Mouse (Mus musculus) embryonic facial prominence, embryonic 10.5 days (tissue): Measurements from ENCODE around the gene Colq. TPM values are rescaled to one million over a fixed set of nuclear protein-coding genes. Genes with fewer than 3 reads are reported as not detected.

ENCODE experiments used
- DNase-seq: peaks from one replicate; pipeline ENCODE4 v3.0.0-alpha.2; 2017; ENCODE audit warnings: low spot score
- H3K27ac ChIP-seq: fragments of 300-500 bp; sonication (generic); replicated peaks from 2 replicates; pipeline ENCODE4 v1.5.1; 2016; ENCODE audit warnings: mild to moderate bottlenecking
- H3K27me3 ChIP-seq: fragments of 300-500 bp; sonication (generic); replicated peaks from 2 replicates; pipeline ENCODE4 v1.6.1; 2016; ENCODE audit warnings: low read depth, mild to moderate bottlenecking; ENCODE audit not compliant: poor library complexity, severe bottlenecking
- H3K36me3 ChIP-seq: fragments of 300-500 bp; sonication (generic); replicated peaks from 2 replicates; pipeline ENCODE4 v1.6.1; 2016; ENCODE audit warnings: mild to moderate bottlenecking, moderate library complexity
- H3K4me1 ChIP-seq: fragments of 300-500 bp; sonication (generic); 2 replicates; pipeline ENCODE4 v1.6.1; 2016
- H3K4me3 ChIP-seq: fragments of 300-500 bp; sonication (generic); 2 replicates; pipeline ENCODE4 v1.5.1; 2016; ENCODE audit warnings: mild to moderate bottlenecking, moderate library complexity
- H3K9me3 ChIP-seq: fragments of 300-500 bp; sonication (generic); 2 replicates; pipeline ENCODE4 v1.6.1; 2016; ENCODE audit warnings: mild to moderate bottlenecking
- WGBS: fragments of 180-500 bp; shearing (Covaris S2); methylation state at CpG from one replicate; pipeline ENCODE4 v1.1.7; 2016; 5-methylcytosine and 5-hydroxymethylcytosine counted together
- polyA plus RNA-seq: library from polyadenylated mRNA; unstranded; fragments of >200 nt; fragmentation: Nextera tagmentation; extraction: Ambion mirVana; gene quantifications from 2 replicates; pipeline ENCODE4 v1.2.1, GENCODE M21; 2016

Colq gene
- polyA plus RNA-seq, 1 experiment from 2014 or later: 0.82 TPM

DNA sequence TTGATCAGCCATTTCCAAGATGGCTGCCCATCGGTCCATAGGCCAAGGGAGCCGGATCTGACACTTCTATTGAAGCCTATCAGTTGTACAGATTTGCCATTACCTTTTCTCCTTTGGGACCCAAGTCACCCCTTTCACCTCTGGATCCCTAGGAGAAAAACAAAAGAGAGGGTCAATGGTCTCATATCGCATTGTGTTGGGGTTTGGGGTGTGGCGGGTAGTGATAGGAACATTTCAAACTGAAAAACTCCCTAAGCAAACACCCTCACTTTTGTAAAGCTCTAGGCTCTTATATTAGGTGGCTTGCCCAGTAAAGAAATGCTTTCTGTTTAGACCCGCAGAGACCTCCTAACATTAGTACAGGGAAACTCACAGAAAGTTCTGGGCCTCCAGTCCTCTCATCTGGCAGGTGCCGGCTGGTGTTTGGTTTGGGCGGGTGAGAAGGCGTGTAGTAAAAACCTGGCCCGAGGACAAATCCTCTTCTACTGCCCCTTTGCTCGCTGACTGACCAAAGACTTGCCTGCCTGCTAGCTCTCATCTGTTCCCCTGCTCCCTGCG is 47.2 kb downstream of the Colq start:
- H3K27ac ChIP-seq: peak overlapping the region; percentile 8; the same call in 1 of the 2 replicates
- H3K9me3 ChIP-seq: 0 out of 2 replicates have a peak, but pooled peaks cover 3% of the 10 kb centered on the region
- H3K27me3 ChIP-seq: no peaks in the 10 kb centered on the region
- 73% methylated on average over 11 of the region's 11 CpGs for WGBS
- H3K36me3 ChIP-seq: no peaks in the 10 kb centered on the region
- peaks cover 12% of the 10 kb centered on the region for H3K4me1 ChIP-seq
- no peak overlapping the region for H3K4me3 ChIP-seq
- DNase-seq: no peak

DNA sequence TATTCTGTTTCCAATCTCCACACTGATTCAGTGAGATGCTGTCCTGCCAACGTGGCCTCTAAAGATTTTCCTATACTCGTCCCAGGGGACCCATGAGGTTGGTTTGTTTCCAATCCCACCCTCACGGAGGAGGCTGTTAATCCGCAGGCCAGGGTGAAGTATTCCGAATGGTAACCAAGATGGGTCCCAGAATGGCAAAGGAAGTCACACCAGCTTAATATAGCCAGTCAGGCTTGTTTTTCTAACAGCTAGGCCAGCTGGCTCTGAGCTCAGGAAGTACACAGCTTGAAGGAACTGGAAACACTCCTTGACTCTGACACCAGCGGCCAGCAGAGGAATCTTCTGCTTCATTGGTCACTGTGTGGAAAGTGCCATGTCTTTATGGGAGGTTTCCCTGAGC is 53.8 kb downstream of the Colq start:
- Histone ChIP-seq H3K9me3 (no peaks in the 10 kb centered on the region), H3K36me3 (no peaks in the 10 kb centered on the region), H3K4me1 (peaks cover 14% of the 10 kb centered on the region), H3K4me3 (no peak overlapping the region), H3K27ac (no peak overlapping the region), H3K27me3 (no peaks in the 10 kb centered on the region)
- no peak for DNase-seq
- WGBS: 79% methylated on average over 6 of the region's 6 CpGs

GRCm38 (mm10) chr14:31532656-31533055 is 58.5 kb downstream of the Colq start:
- Histone ChIP-seq H3K4me1 (peaks cover 34% of the 10 kb centered on the region), H3K4me3 (no peak overlapping the region), H3K27ac (peak overlapping the region; percentile 52; the same call in 1 of the 2 replicates), H3K9me3 (no peaks in the 10 kb centered on the region), H3K27me3 (no peaks in the 10 kb centered on the region), H3K36me3 (no peaks in the 10 kb centered on the region)
- DNase-seq: no peak
- WGBS: 58% methylated on average over 3 of the region's 3 CpGs

DNA sequence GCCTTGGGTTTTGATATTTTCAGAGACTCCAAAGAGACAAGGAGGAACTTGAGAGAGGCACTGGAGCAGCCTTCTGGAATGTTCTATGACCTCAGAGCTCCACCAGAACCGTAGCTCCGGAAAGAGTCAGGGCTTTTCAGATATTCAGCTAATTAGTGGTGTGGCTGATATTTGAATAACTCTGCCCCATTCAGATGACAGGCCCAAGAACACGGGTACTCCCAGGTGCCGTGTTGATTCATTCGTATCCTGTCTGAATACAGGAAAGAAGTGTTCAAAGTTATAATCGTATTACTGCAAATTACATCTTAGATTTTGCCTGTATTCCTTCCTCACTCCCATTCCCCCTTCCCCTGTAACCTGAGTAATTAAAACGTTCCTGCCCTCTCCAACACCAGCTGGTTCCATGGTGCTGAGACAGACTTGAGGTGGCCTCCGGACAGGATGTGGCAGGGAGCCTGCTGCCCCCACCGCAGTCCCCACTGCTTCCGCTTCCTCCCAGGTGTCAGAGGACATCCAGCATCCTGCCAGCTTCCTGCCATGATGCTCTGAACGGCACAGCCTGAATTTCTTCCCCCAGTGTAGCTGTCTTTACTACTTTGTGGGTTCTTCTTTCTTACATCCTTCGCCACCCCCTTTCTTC is 59.5 kb downstream of the Colq start:
- Histone ChIP-seq H3K4me3 (no peak overlapping the region; the same call in 1 of the 2 replicates), H3K9me3 (no peaks in the 10 kb centered on the region), H3K36me3 (no peaks in the 10 kb centered on the region), H3K4me1 (peaks cover 35% of the 10 kb centered on the region), H3K27ac (peak overlapping the region; percentile 73), H3K27me3 (no peaks in the 10 kb centered on the region)
- DNase-seq: peak; percentile 63
- 59% methylated on average over 12 of the region's 12 CpGs for whole genome bisulfite sequencing

- Histone ChIP-seq H3K4me3 (no peak overlapping the region), H3K27ac (0 out of 2 replicates have a peak overlapping the region, but pooled peaks have one; percentile 73), H3K36me3 (no peaks in the 10 kb centered on the region), H3K4me1 (peaks cover 35% of the 10 kb centered on the region), H3K27me3 (no peaks in the 10 kb centered on the region), H3K9me3 (no peaks in the 10 kb centered on the region)
- DNase-seq: no peak
- WGBS: 91% methylated on average over 4 of the region's 4 CpGs
Measured at GRCm38 (mm10) chr14:31530847-31531246, 60.3 kb downstream of the Colq start.

DNA sequence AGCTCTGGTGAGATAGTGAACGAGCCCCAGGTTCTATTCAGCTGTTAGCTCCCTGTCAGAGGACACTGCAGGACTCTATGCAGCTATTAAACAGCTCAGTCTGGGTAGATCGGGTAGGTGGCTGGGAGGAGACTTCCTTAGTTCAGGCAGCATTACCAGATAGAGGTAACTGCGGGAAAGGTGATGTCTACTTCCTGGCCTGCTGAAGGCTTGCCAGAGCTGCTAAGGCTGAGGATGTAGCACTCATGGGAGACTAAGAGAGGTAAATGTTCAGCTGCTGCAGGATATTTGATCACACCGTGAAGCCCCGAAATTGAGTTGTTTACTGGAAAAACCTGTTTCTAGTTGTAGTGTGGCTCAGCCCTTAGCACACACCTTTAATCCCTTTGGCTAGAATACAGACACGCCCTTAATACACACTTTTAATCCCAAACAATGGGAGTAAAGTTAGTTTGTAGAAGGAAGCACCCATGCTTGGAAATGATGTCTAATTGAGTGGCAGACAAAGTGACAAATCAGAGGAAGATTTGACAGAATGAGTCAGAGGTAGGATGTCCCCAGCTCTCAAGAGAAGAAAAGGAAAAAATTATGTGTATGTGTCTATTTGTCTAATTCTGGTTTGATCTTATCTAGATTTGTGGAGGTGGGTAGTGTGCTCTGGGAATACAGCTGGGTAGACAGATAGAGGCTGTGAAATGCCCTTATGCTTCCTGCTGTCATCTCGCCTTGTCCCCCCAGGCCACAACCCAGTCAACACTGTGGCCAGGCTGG is 65.9 kb downstream of the Colq start:
- Histone ChIP-seq H3K36me3 (no peaks in the 10 kb centered on the region), H3K27me3 (no peaks in the 10 kb centered on the region), H3K27ac (no peak overlapping the region), H3K4me3 (no peak overlapping the region), H3K4me1 (peaks cover 10% of the 10 kb centered on the region), H3K9me3 (no peaks in the 10 kb centered on the region)
- no peak for DNase-seq
- 78% methylated on average over 7 of the region's 7 CpGs for WGBS

GRCm38 (mm10) chr14:31521318-31521717 is 69.8 kb downstream of the Colq start:
- Histone ChIP-seq H3K27me3 (no peaks in the 10 kb centered on the region), H3K4me3 (no peak overlapping the region), H3K36me3 (no peaks in the 10 kb centered on the region), H3K9me3 (no peaks in the 10 kb centered on the region), H3K27ac (no peak overlapping the region), H3K4me1 (peaks cover 12% of the 10 kb centered on the region)
- WGBS: 82% methylated on average over 2 of the region's 2 CpGs
- no peak for DNase-seq

- WGBS: 42% methylated on average over 3 of the region's 3 CpGs
- H3K4me1 ChIP-seq: peaks cover 12% of the 10 kb centered on the region
- no peak overlapping the region for H3K4me3 ChIP-seq
- no peak overlapping the region; the same call in 1 of the 2 replicates for H3K27ac ChIP-seq
- no peak for DNase-seq
- H3K27me3 ChIP-seq: no peaks in the 10 kb centered on the region
- H3K36me3 ChIP-seq: peaks cover 2% of the 10 kb centered on the region; the same call in 1 of the 2 replicates
- peaks cover 6% of the 10 kb centered on the region; the same call in 1 of the 2 replicates for H3K9me3 ChIP-seq
Measured at GRCm38 (mm10) chr14:31519165-31519564, 72.0 kb downstream of the Colq start.

DNA sequence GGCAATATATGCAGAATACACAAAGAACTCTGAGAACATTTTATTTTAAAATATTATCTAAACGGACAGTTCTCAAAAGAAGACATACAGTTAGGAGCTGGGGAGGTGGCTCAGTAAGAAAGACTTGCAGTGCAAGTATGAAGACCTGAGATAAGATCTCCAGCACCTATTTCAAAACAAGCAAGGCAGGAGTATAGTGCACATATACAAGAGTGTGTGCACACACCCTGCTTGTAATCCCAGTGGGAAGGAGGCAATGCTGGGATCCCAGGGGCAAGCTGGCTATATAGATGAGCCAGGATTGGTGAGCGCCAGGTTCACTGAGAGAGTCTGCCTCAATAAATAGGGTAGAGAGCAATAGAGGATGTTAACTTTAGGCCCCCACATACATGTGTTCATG is 75.2 kb downstream of the Colq start:
- Histone ChIP-seq H3K27ac (no peak overlapping the region), H3K36me3 (peaks cover 20% of the 10 kb centered on the region), H3K4me3 (no peak overlapping the region), H3K4me1 (peaks cover 12% of the 10 kb centered on the region), H3K27me3 (no peaks in the 10 kb centered on the region), H3K9me3 (peaks cover 10% of the 10 kb centered on the region; the same call in 1 of the 2 replicates)
- no peak for DNase-seq
- WGBS: 96% methylated on average over 2 of the region's 2 CpGs

DNA sequence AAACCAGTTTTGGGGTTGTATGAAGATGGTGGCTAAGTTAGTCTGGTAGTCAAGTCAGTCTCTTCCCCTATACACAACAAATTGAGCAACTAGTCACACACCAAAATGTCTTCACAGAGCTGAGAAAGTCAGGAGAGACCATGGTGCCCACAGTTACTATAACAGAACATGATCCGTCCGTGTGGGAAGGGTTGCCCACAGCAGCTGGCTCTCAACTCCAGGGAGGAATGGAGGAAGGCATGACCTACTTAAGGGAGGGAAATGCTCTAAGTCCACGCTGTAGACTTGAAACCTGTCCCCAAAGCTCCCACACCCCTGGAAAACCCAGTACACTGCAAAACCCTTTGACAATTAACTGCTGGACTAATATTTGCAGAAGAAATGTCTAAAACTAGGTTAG is 80.8 kb downstream of the Colq start:
- WGBS: 95% methylated on average over 3 of the region's 3 CpGs
- H3K36me3 ChIP-seq: peaks cover 74% of the 10 kb centered on the region

DNA sequence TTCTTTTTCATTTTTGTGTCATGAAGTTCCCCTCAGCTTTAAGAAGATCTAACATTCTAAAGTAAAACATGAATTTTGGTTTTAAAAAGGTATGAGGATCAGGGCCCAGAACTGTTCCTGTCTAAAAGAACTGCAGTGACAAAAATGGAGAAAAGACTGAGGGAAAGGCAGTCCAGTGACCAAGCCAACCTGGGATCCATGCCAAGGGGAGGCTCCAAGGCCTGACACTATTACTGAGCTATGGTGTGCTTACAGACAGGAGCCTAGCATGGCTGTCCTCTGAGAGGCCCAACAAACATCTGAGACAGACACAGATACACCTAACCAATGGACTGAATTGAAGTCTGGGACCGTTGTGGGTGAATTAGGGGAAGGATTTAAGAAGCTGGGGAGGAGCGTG is 81.2 kb downstream of the Colq start:
- no peaks in the 10 kb centered on the region for H3K27me3 ChIP-seq
- WGBS: 98% methylated on average over 2 of the region's 2 CpGs
- H3K36me3 ChIP-seq: peaks cover 78% of the 10 kb centered on the region
- H3K9me3 ChIP-seq: peaks cover 10% of the 10 kb centered on the region; the same call in 1 of the 2 replicates
- no peaks in the 10 kb centered on the region for H3K4me1 ChIP-seq
- no peak for DNase-seq
- no peak overlapping the region for H3K27ac ChIP-seq
- no peak overlapping the region for H3K4me3 ChIP-seq

More for the DNA sequence above, 80.8 kb downstream of the Colq start:
- H3K27me3 ChIP-seq: no peaks in the 10 kb centered on the region
- DNase-seq: no peak
- H3K27ac ChIP-seq: no peak overlapping the region
- peaks cover 10% of the 10 kb centered on the region; the same call in 1 of the 2 replicates for H3K9me3 ChIP-seq
- H3K4me3 ChIP-seq: no peak overlapping the region
- H3K4me1 ChIP-seq: no peaks in the 10 kb centered on the region

DNA sequence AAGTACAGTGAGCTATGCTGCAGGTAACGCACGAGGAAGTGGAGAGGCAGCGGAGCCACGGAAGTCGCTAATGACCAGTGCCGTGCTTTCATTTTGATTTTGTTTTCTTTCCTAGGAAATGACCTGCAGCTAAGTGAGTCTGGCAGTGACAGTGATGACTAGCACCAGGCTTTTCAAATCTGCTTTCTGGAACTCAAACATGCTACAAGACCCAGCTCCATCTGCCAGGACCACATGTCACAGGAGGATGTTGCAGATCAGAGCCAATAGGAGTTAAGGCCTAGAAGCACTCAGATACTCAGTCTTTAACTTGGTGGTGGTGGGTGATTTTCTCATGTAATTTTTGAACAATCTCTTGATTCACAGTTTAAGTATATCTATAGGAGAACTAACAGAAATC is 84.7 kb downstream of the Colq start:
- Histone ChIP-seq H3K4me1 (no peaks in the 10 kb centered on the region), H3K36me3 (peaks cover 98% of the 10 kb centered on the region), H3K27ac (no peak overlapping the region), H3K27me3 (no peaks in the 10 kb centered on the region), H3K4me3 (no peak overlapping the region), H3K9me3 (no peaks in the 10 kb centered on the region)
- 93% methylated on average over 6 of the region's 6 CpGs for WGBS
- no peak for DNase-seq
